Mouse (Mus musculus) cerebellum, postnatal 4 days (tissue): ENCODE measurements around the gene Tmem39b.

Experiments used
- DNase-seq, 2 experiments: peaks; one replicate each; pipeline ENCODE4 v3.0.0; 2022; ENCODE audit warnings: low spot score in 2 of 2, mixed read lengths in 1 of 2

Tmem39b gene

GRCm38 (mm10) chr4:129683901-129684493 is 12.6 kb downstream of the Tmem39b start:
- DNase-seq, result no peak

DNA sequence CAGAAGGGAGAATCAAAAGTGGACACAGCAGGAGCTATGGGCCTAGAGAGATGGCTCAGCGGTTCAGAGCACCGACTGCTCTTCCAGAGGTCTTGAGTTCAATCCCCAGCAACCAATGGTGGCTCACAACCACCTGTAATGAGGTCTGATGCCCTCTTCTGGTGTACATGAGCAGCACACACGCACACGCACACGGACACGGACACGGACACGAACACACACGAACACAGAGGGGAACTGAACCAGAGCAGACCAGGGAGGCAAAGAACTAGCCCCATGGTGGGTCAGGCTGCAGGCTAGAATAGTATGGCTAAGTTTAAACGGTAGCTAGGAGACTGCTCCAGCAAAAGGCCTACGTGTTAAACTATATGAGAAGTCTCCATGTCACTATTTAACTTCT is 14.8 kb downstream of the Tmem39b start:
- DNase-seq, result no peak

DNA sequence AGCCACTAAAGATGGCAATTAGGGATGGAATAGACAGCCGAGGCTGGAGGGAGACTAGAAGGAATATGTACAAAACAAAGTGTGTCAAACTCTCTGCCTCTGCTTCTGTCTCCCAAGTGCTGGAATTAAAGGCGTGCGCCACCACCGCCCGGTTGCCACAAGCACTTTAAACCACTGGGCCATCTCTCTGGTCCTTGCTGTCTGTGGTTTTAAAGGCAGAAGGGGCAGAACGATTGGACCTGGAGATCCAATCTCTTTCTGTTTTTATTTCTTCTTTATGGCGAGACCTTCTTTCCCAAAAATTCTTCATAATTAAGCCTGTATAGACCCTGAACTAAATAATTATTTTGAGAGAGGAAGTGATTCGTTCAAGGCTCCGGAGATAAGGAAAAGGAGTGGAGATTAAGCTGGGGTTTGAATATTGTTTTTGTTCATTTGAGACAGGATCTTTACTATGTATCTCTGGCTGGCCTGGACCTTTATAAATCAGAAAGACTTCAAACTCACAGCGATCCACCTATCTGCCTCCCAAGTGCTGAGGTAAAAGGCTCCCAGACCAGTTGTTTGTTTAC is 23.7 kb downstream of the Tmem39b start:
- no peak for DNase-seq

DNA sequence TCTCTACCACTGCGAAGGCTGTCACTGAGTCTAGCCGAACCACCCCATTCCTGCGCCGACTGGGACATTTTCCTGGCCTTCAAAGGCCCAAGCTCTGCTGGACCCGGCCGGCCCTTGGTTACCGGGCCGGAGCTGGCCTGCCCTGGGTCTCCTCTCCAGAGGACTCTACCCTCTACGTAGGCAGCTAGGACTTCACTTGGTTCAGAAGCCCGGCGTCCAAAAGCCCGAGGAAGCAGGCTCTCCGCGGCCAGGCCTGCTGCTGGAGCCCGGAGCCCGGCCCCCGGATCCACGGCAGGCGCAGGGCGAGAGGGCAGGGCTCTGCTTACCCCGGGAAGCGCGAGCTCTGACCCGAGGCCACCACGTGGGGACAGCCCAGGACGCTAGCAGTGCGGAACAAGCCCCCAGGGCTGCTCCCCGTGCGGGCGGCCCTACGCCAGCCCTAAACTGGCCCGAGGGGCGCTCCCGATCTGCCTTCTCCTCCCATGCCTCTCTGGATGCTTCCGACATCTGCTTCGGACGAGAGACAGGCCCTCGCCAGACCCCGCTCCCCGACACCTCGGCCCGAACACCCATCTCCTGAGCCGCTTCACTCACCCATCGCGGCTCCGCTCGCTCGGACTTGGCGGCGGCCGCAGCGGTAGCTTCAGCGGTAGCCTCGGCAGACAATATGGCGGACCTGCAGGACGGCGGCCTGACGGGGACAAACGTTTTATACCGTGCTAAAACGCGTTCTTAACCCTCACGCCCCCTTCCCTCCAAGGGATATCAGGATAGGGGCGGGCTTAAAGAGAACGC is 24.4 kb downstream of the Tmem39b start, which contains the start of gene Kpna6:
Gene Kpna6, minus strand, starts transcription at position 685 of the 795 bp plus-strand sequence.
- peak; percentile 76 to 87 for DNase-seq

DNA sequence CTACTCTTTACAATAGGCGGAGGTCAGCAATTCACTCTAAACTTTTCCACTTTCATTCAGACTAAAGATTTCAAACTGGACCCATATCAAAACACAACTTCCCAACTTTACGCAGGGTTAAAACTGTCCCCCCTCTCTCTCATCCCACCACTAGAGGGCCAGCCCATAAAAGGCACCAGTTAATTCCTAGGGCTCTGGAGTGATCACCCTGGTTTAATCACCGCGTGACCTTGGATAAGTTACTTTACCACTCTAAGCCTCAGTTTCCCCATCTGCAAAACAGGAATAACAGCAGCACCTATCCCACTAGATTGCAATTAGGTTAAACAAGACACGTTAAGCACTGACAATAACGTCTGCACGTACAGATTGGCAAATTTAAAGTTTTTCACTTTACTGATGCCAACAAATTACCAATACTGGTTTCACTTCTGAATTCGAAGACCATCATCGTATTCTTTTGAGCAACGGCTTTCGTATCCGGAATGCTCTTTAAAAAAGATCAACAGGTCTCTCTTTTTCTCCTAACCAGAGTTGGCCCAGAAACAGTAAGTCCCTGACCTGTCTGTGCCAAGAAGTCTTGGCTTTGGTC is 25.1 kb downstream of the Tmem39b start:
- peak in 1 of 2 experiments; percentile 31 for DNase-seq

DNA sequence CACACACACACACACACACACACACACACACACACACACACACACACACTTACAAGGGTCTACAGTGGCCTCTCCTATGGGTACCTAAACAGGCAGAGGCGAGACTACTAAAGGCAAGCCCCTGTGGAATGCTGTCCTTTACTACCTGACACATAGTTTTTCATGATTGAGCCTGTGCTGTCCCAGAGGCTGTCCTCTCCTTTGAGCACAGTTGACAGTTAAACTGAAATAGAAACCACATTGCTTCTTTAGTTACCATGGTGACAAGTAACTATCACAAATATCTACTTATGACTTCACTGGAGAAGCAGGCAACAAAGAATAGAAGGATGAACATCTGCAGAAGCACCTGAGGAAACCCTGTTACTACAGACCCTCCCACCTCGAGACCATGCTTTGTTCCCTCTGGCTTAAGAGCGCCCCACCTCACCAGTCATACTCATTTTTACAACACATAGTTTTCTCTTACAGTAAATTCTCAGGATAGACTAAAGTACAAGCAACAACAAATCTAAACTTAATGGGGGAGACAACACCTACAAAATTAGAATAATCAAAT is 34.3 kb downstream of the Tmem39b start:
- DNase-seq, result no peak

GRCm38 (mm10) chr4:129661584-129661983 is 35.1 kb downstream of the Tmem39b start:
- DNase-seq, result no peak

GRCm38 (mm10) chr4:129654770-129655169 is 41.9 kb downstream of the Tmem39b start:
- DNase-seq, result no peak

GRCm38 (mm10) chr4:129650359-129650758 is 46.3 kb downstream of the Tmem39b start:
- DNase-seq, result no peak

- no peak for DNase-seq
Observed at GRCm38 (mm10) chr4:129648656-129649055, 48.0 kb downstream of the Tmem39b start.

DNA sequence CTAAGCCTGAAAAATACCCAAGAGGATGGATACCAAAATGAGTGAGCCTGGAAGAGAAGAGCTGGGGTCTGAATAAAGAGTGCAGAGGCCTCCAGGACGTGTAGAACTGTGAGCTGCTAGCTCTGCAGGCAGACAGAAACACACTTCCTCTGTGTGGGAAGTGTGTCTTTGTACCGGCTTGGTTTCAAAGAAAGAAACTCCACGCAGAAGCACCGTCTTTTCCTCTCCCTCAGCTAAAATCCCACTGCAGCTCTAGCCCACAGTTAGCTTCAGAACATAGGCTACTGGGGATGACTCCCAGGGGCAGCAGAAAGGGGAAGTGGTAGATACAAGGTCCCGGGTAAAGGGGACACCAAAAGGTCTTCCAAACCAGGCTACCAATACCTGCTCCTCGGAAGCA is 51.4 kb downstream of the Tmem39b start:
- DNase-seq, result no peak

GRCm38 (mm10) chr4:129641756-129642155 is 54.9 kb downstream of the Tmem39b start:
- no peak for DNase-seq

DNA sequence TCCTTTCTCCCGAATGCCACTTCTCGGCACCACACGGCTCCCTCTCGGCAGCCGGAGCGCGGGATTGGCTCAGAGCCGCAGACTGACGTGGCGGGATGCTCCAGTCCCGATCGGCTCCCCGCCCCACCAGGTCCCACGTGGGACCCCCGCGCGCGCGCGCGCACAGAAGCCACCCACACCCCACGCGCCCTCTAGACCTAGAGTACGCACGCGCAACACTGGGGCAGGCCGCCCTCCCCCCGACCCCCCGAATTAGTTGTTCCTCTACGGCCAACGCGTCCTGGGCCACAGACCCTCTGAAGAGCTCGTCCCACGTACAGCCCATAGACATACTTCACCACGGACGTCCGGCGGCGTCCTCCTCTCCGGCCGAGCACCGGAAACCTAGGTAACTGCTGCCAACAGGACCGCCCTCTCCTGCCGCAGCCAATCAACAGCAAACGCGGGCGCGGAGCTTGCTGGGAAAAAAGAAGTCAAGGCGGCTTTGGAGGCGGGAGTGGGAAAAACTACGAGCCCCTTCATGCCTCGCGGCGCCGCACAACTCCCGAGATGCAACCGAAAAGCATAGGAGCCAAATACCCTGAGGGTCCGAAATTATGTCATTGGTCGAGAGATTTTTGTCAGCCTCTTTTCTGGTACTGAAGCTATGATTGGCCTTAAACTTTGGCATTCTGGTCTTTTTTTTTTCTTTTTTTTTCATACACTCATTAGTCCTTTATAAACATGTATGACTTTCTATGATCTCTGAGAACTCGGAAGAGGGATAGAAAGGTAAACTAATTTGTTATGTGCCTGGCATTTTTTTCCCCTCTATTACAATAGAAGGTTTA is 55.8 kb downstream of the Tmem39b start, which contains the start of gene Txlna:
Gene Txlna, minus strand, starts transcription at position 428 of the 830 bp plus-strand sequence.
- DNase-seq, result peak; percentile 93 to 95

GRCm38 (mm10) chr4:129640101-129640637 is 56.5 kb downstream of the Tmem39b start:
- DNase-seq, result peak in 1 of 2 experiments; percentile 42

DNA sequence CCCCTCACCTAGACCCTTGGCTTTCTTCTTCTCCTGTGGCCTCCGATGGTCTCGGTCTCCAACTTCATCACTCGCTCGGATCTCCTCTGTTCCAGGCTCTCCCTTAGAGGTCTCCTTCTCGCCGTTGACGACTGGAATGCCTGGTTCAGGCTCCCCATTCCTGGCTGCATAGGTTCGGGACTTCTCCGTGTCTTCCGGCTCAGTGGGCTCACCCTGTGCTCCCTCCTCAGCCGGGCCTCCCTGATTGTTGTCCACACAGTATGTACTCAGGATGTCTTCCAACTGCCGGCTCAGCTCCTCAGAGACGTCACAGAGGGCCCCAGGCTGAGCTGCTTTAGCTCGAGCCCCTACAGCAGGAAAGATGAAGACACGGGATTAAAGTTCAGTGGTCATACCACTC is 57.4 kb downstream of the Tmem39b start:
- DNase-seq, result no peak

GRCm38 (mm10) chr4:129633852-129634251 is 62.8 kb downstream of the Tmem39b start:
- DNase-seq, result no peak

DNA sequence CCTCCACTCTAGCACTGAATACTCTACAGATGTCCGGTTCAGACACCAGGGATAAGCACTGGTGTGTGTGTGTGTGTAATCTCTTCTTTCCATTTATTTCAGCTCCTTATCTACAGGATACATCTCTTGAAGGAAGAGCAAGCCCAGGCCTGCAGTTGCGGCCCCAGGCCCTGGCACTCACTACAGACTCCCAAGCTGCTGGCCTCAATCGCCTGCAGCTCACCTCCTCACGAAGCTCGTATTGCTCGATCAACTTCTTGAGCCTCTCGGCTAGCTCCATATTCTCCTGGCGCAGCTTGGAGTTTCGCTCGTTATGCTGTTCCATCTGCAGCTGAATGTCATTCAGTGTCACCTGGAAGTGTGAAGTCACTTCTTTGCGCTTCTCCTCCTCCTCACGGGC is 64.8 kb downstream of the Tmem39b start:
- no peak for DNase-seq

- DNase-seq, result no peak
Observed at GRCm38 (mm10) chr4:129630944-129631343, 65.7 kb downstream of the Tmem39b start.
